Mouse (Mus musculus): ENCODE measurements around the gene Klc4.

DNA sequence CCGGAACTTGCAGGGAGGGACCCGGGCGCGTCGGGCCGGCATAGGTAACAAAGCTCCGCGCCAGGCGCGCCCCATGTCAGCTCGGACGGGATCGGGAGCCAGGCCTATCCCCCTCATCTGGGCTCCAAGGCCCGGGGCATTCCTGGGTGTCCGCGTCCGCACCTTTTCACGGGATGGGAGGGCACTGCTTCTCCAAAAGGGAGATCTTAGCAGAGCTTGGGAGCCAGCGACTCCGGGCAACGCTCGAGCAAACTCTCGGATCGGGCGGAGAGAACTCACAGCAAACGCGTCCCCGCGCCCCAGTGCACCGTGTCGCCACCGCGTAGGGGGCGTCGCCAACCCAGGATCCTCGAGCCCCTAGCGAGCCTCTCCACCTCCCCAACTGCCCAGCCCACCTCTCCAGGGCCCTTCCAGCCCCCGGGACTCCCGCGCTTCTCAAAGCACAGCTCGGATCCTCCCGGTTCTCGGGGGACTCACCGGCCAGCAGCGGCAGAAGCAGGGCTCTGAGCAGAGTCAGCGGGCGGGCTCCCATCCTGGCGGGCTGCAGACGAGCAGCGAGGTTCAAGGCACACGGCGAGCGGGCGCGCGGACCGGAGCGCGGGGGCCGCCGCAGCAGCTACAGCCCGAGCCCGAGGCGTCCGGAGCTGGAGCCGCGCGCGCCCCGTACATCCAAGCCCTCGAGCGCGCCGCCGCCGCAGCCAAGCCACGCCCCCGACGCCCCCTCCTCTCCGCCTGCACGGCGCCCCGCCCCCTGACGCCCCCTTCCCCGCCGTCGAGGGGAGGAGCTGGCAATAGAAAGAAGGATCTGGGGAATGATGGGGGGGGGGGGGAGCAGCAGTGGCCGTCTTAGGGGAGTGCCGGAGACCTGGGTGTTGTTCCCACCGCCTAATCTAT is 16.8 kb downstream of the Klc4 start, which contains the start of gene Ptk7:
- TF ChIP-seq CTCF (IDR thresholded peaks at IDR 0.05; ENCODE audit: low read depth, low read length) (no peak), EP300 (IDR thresholded peaks at IDR 0.05; ENCODE audit: insufficient read depth, low read depth, low read length) (no peak), POLR2A (IDR thresholded peaks at IDR 0.05; ENCODE audit: insufficient read depth, low read length) (no peak)
